Mouse (Mus musculus) heart, postnatal 25 days (tissue): ENCODE measurements around the gene Sufu. TPM values are rescaled to one million over a fixed set of nuclear protein-coding genes. Genes with fewer than 3 reads are reported as not detected.
A peak's percentile ranks its signal among the peaks of the same experiment; 100 is the strongest.

Experiments
- DNase-seq: peaks from one replicate; pipeline ENCODE4 v3.0.0; 2022; ENCODE audit warnings: low spot score
- intact Hi-C: fragments of 180-260 bp; cut with DNase I; formaldehyde crosslinking; loops from one replicate; pipeline ENCODE4 v1.15.1; 2025
- total RNA-seq, 2 experiments: library from RNA; stranded (reverse); gene quantifications; 2 replicates each; pipeline ENCODE4 v1.2.3; 2021

Gene Sufu
- total RNA-seq, 2 experiments from 2014 or later, result 12.0 to 12.6 TPM

DNA sequence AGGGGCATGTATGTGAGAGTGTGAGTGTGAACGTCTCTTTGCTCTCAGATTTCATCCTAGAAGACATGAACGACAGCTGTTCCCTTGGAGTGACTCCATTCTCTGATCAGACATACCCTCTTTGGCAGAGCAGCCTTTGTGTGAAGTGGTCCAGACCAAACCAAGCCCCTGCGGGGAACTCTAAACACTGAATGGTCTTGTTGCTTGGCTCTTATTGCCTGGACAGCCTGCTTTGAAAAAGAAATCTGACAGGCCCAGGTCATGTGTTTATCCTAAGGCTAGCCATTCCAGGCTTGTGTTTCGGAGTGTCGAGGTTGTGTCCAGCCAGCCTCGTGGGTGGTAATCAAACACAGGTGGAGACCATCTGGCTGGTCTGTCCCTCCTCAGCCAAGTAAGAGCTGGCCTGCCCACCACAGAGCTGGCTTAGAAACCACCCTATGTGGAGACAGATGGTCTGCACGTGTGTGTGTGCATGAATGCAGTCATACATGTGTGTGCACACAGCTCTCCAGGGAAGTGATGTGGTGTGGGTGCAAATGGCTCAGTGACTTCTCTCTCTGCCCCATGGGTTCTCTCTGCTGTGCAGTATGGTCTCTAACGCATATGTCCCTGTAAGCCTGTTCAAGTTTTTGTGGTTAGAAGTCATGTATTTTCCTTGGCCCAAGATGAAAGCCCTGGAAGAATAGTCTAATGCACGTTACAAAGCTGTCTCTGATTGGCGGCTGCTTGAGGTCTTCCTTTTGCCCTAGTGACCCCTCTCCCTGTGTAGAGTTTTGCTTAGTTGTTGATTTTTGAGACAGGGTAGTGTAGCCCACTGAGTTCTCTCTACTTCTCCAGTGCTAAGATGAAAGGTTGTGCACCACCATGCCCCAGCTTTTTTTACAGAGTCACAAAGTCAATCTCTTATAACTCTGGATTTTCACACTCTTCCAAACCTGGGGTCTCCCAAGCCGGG, 26.0 kb downstream of the Sufu start:
- no peak for DNase-seq
- intact Hi-C loops, result no loop called here

DNA sequence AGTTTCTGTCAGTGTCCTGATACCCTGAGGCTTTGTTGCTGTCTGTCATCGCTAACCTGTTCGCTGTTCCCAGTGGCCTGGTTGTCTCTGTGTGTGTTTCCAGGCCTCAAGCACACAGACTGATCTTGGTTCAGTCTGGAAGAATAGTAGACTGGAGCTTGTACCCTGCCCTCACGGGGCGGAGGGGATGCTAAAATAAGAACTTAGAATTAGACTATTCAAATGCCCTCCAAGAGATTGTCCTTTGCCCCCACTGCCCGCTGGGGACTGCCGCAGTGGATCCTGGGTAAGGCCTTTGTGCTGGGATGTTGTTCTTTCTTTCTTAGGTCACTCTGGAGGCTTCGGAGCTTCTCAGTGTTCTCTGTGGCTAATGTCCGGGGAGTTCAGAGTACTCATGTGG, 28.6 kb downstream of the Sufu start:
- DNase-seq, result no peak

DNA sequence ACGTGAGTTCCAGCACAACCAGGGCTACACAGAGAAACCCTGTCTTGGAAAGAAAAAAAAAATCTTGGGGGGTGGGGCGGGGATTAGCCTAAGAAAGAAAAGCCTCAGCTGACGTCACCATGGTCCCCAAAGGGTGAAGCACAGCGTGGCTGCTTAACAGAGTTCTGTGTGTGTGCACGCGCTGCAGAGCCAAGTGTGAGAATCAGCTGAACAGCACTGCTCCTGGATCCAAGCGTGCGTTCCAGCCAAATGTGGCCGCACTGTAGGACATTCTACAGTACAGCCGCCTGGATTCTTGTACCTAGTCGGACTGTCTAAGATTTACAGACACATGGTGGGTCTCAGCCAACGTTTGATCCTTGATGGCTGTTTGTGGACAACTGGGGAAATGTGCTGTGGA, 29.8 kb downstream of the Sufu start:
- intact Hi-C loops, result no loop called here
- no peak for DNase-seq

More for the DNA sequence above, 28.6 kb downstream of the Sufu start:
- intact Hi-C loops, result no loop called here

DNA sequence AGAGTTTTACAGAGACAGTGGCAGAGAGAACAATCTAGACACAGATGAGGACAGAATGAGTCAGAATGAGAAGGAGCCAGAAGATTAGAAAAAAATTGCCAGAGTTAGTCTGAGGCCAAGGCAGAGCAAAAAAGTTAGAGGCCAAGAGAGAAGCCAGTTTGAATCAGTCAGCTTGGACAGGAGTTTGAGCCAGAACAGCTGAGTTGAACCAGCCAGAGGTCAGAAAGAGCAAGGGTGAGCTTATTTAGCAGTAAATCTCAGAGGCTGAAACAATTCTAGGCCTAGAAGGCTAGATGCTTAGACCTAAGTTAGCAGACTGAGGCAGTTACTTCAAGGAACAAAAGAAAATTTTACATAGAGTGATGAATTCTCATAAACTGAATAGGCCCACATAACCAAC, 32.6 kb downstream of the Sufu start:
- no peak for DNase-seq
- intact Hi-C loops, result no loop called here

DNA sequence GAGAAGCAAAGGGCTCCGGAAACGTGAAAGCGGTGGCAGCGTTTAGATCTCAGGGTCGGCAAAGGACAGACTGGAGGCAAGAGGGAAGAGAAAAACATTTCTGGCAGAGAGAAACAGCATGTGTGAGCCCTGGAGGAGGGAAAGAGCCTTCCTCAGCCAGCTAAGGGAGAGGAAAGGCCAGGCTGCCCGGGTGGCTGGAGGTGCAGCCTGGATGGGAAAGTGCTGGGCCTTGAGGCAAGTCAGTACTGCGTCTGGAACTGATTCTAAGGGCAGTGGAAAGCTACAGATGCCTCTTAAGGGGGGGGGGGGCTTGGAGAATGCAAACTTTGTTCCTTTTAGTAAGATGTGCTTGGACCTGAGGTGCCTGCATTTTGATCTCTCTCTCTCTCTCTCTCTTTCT, 37.0 kb downstream of the Sufu start:
- no peak for DNase-seq

DNA sequence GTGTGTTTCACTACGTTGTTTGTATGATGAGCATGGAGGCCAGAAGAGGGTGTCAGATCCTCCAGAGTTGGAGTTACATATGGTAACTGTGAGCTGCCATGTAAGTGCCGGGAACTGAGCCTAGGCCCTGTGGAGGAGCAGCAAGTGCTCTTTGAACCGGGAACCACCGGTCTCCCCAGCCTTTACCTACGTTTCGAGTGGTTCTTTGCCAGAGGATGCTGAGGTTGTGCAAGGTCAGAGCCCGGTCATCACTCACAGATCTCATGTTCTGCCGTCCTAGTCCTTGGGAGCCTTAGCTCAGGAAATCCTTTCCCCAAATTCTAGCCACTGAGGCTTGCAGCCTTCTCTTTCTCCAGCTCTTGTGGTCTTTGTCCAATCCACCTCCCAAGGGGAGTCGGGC, 37.5 kb downstream of the Sufu start:
- DNase-seq, result no peak

More for the DNA sequence above, 37.0 kb downstream of the Sufu start:
- intact Hi-C loops, result no loop called here

DNA sequence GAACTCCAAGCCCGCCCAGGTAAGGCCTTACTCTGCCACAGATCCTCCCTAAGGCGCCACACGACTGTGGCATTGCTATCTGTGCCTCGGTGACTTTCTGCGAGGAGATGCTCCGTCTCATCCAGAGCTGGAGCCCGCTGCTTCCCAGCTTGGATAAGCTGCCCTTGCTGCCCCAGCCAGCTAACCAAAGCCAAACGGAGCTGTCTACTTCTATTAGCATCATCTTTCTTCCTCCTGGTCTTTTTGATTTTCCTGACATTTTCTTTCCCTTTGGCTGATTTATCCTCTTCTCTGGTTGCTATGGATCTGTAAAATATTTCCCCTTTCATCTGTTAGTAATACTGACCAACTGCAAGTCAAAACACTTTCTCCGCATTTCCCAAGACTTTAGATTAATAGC, 37.9 kb downstream of the Sufu start:
- no peak for DNase-seq
- intact Hi-C loops, result no loop called here

More for the DNA sequence above, 37.5 kb downstream of the Sufu start:
- intact Hi-C loops, result no loop called here

DNA sequence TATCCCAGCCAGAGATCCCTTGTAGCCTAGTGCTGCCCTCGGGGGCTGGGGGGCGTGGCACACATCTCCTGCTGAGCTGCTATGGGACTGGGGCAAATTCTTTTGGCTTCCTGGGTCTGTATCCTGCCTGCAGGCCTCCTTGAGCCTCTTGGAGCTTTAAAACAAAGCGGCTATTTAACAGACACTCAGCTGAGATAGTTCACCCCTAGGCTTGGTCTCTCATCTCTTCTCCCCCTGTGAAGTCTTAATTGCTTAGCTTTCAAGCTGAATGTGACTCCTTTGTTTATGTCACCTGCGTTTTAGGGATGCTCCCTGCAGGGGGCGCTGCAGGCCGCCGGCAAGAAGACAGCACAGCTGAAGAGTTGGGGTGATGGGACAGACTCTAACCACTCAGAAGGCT, 38.8 kb downstream of the Sufu start:
- intact Hi-C loops, result no loop called here
- no peak for DNase-seq

DNA sequence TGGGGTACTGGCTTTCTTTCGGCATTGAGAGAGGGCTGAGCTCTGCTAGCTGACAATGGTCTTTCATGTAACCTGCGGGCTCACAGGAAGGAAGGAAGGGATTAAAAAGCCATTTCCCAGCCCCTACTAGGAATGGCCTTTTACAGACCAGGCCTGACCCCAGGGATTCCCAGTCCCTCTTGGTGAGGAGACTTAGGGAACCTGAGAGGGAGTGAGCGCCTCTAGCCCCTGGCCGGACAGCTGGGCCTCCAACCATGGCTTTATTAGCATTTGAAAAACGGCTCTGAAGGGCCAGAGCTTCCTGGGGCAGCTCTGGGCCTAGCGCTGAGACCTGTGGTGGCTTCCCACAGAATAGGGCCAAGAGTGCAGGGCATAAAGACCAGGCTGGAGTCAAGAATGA, 46.8 kb downstream of the Sufu start:
- no peak for DNase-seq
- intact Hi-C loops, result no loop called here

DNA sequence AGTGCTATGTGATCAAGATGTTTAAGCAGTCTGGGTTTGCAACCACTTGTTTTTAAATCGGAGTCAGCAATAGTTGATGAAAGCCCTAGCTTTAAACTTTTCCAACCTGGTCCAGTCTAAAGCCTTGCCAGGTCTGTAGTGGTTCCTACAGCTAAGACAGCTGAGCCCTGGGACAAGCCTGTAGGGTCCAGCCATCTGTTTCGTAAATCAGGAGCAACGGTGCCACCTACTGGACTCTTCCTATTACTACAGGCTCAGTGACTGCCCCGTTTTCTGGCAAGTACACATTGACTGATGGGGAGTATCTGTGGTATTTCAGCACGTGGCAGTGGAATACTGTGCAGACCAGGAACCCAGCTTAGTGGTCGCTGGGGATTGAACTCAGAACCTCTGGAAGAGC, 47.5 kb downstream of the Sufu start:
- intact Hi-C loops, result loop anchor here (2.0 kb wide), 1 partner anchor 47 kb away; the partner anchor contains the start of gene Sufu
- peak; percentile 42 for DNase-seq

DNA sequence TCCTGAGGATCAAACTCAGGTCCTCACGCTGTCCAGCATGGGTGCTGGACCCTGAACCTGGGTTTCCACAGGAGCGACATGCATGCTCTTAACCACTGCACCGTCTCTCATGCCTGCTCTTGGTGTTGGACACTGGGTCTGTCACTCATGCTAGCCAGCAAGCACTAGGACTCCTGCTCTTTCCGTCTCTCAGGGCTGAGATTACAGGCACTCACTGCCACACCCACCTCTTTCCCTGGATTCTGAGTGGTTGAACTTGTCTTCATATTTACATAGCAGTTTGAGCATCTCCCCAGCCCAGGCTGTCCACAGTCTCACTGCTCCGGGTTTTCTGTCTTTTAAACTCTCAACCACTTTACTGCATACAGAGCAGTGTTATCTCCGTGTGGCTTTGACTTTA, 48.9 kb downstream of the Sufu start:
- intact Hi-C loops, result loop anchor here (2.0 to 5.0 kb wide), 2 partner anchors 49 to 108 kb away; partner anchors contain the start of genes Cuedc2 and Sufu
- DNase-seq, result no peak

DNA sequence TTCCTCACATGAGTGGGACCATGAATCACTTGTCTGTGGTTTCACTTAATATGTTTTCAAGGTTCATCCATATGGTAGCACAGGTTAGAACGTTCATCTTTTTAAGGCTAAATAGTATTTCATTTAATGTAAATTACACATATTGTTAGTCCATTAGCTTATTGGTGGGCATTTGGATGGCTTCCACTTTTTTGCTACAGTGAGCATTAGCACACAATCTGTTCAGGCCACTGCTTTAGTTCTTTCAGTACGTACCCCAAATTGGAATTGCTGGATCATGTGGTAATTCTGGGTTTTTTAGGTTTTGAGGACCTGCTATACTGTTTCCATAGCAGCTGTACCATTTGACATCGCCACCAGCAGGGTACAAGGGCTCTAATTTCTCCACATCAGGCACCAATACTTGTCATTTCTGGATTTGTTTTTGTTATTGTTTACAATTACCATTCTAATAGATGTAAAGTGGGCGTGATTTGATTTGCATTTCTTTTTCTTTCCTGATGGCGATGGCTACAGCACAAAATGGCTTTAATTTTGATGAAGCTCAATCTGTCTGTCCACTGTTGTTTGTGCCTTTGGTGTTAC, 49.8 kb downstream of the Sufu start:
- intact Hi-C loops, result loop anchor here (5.0 kb wide), 1 partner anchor 109 kb away; the partner anchor contains the start of gene Cuedc2
- no peak for DNase-seq

DNA sequence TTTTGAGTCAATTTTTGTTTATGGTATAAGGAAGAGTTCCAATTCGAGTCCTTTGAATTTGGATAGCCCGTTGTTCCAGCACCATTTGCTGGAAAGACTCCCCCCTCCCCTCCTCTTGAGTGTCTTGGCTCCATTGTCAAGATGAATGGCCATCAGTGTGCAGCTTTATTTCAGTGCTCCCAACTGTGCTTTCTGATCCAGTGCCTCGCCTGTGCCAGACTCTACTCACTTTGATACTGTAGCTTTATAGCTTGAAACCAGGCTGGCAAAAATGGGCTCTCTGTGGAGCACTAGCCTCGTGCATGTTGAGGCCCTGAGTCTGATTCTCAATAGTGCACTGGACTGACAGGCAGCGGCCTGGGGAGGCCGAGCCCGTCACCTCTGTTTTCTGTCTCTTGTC, 50.4 kb downstream of the Sufu start:
- intact Hi-C loops, result loop anchor here (5.0 kb wide), 1 partner anchor 110 kb away; the partner anchor contains the start of gene Cuedc2

DNA sequence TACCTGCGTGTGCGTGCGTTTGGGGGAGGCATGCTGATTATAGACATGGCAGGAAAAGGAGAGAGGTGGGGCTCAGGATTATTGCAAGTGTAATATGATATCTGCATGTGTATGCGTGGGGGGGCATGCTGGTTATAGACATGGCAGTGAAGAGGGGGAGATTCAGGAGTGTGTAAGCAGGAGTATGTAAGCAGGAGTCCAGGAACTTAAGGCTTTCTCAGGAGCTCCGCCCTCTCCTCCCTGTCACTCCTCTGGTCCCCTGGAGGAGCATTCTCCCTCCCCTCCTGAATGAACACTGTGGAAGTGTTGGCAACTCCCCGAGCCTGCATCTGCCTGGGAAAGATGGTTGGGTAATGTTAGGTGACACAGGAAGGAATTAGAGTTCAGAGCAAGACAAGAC, 51.2 kb downstream of the Sufu start:
- no peak for DNase-seq
- intact Hi-C loops, result loop anchor here (5.0 kb wide), 1 partner anchor 111 kb away; the partner anchor contains the start of gene Cuedc2

More for the DNA sequence above, 50.4 kb downstream of the Sufu start:
- no peak for DNase-seq

DNA sequence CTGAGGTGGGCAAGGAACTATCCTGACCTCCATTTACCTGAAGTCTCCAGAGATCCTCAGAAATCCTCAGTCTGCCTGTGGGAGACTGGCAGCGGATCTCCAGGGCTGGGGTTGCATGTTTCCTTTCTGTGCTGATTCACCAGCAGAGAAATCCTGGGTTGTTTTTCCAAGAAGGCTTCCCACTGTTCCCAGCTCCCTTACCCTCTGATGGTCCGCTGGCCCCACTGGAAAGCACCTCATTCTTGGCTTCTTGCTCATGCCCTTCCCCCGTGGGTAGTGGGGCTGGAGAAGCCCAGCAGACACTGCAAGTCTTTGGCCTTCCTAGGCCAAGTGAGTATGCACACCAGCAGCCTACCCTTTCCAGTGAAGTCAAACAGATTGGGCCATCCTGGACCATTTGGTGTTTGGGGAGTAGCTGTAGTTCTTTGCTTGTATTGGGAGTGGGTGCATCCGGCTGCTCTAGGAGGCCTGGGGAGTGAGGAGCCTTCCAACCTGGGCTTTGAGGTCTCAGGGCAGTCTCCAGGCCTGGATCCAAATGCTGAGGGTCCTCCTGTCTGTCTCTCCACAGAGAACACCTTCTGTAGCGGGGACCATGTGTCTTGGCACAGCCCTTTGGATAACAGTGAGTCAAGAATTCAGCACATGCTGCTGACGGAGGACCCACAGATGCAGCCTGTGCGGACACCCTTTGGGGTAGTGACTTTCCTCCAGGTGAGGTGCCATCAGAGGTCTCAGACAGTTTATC, 52.7 kb downstream of the Sufu start:
- intact Hi-C loops, result loop anchor here (5.0 kb wide), 1 partner anchor 112 kb away; the partner anchor contains the start of gene Cuedc2

DNA sequence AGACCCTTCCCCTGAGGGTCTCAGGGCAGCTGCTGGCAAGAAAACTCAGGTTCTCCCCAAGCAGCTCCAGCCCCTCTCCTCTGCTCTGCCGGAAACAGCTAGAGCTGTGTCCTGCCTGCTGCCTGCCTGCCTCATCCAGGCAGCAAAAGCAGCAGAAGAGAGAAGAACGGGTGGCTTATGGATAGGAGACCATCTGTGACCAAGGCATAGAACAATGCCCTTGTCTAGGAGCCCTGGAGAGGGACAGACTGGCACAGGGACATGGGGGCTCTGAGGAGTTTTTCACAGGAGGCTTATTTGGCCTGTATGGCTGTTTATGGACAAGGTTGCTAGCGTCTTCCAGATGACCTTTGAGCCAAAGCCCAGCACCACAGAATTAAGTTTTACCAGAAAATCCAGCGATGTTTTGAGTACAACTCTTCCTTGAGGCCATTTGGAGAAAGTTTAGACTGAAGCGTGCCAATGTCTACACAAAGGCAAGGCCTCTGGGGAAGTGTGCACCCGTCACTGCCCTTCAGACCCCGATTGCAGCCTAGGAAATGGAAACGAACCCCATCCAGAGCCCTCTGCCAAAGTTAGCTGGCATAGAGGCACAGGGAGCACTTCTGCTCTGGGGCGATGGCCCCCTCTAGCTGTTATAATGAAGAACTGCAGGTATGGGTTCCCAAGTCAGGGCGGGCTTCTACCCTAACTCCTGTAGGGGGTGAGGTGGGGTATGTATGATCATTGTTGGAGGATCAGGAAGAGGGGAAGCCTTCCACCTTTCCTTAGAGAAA, 55.5 kb downstream of the Sufu start:
- peak; percentile 52 for DNase-seq
- intact Hi-C loops, result loop anchor here (2.0 kb wide), 1 partner anchor 55 kb away; the partner anchor contains the start of gene Sufu

More for the DNA sequence above, 52.7 kb downstream of the Sufu start:
- DNase-seq, result no peak

DNA sequence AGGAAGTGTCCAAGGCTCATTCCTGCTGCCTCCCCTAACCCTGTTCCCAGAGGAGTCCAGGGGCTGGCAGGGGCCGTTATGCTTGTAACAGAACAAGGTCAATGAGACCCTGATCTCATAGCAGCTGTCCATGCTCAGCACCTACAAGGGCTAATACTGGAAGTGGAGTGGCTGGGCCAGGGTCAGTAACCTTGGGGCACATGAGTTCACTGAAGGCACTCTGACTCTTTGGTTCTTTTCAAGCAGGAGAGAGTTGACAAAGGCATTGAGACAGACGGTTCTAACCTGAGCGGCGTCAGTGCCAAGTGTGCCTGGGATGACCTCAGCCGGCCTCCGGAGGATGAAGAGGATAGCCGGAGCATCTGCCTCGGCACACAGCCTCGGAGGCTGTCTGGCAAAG, 56.2 kb downstream of the Sufu start:
- intact Hi-C loops, result loop anchor here (2.0 kb wide), 1 partner anchor 56 kb away; the partner anchor contains the start of gene Sufu
- DNase-seq, result no peak

DNA sequence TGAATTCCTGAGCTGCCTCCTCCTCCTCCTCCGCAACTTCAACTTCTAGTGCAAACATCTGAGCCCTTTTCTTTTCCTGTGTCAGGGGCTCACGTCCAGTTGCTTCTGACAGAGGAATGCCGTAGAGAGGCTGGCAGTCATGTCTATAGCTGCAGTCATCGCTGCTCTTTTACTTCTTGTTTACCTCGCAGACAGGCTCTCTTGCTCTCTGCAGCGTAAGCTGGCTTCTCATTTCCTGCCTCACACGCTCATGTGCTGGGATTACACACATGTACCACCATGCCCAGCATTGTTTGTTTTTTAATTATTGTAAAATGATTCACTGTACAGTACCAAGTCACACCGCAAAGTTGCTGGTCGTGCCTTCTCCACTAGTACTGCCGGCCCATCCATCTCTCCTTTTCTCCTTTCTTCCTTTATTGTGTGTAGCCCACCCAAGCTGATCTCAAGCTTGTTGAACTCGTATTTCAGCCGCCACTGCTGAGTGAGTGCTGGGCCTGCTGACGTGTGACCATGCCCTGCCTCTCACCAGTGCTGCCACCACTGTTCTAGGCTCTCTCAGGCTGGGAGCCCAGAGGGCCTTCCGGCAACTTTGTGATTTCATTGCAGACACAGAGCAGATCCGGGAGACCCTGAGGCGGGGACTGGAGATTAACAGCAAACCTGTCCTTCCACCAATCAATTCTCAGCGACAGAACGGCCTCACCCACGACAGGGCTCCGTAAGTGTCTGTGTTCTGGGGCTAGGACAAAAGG, 57.6 kb downstream of the Sufu start:
- DNase-seq, result no peak
- intact Hi-C loops, result loop anchor here (2.0 kb wide), 3 partner anchors 22 to 70 kb away; partner anchors contain the start of gene Trim8
